Mouse (Mus musculus) ZHBTc4 (cell line): ENCODE measurements around the gene Adgrl3.

Experiments used
- DNase-seq: peaks from one replicate; pipeline ENCODE4 v3.0.0-alpha.2; 2011; ENCODE audit warnings: low read depth, low spot score

The Adgrl3 gene

GRCm38 (mm10) chr5:81076377-81076776 is 56.4 kb downstream of the Adgrl3 start:
- DNase-seq: no peak

GRCm38 (mm10) chr5:81077031-81077430 is 57.1 kb downstream of the Adgrl3 start:
- no peak for DNase-seq

GRCm38 (mm10) chr5:81077990-81078389 is 58.1 kb downstream of the Adgrl3 start:
- no peak for DNase-seq

DNA sequence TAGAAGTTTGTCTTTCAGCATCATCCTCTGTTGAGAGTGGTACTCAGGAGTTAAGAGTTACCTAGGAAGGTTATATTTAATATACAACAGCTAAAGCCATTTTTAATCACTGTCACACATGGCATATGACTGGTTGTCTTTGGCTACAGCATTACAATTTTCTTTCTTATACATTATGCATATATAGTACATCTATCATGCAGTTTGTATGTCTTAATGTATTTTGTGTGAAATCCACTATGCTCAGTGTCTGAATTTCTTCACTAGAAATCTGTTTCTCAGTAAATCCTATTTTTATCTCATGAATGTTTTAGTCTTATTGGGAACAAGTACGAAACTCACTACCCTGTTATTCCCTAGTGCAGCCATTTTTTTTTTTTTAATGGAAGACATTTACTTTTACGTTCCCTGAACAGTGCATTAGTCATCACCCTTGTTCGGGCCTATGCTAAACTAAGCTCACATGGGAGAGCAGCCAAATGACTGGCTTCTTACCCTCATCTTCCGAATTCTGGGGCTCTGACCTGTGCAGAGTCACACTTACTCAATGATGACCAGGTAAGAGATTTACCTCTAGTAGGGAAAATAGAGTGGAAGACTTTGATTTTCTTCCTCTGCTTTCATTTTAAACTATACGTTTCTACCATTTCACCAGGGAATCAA is 63.9 kb downstream of the Adgrl3 start:
- no peak for DNase-seq

DNA sequence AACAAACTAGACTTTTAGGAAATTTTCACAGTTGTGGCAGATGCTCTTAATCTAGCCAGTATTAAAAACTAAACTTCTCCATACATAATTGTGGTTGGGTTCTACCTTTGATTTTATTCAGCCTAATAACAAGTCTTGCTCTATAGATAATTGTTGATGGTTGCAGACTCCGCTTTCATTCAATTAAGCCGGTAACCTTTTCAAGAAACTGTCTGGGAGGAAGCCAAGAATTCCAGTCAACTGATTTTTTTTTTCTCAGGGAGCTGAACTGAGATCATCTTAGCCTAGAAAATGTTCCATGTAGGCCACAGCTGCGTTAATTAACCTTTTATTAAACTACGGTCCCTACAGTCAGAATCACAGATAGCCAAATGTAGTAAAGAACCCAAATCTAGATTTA is 65.2 kb downstream of the Adgrl3 start:
- no peak for DNase-seq

DNA sequence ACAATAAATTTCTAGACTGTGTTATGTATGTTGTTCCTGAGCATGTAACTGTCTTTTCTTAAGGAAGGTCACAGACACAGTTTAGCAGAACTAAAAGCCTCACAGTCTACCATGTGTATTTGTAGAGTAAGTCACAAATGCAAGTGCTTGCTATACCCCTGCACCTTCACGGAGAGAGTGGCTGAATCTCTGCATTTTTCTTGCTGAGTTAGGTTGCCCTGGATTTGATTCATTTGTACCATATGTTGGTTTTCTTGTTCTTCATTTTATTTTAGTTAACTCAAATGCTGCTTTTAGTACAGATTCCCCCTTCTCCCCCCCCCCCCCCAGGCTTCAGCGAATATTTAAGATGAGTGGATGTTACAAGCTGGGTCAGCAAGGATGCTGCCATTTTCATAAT is 68.7 kb downstream of the Adgrl3 start:
- DNase-seq: no peak

GRCm38 (mm10) chr5:81094618-81095017 is 74.7 kb downstream of the Adgrl3 start:
- DNase-seq: no peak

GRCm38 (mm10) chr5:81097131-81097530 is 77.2 kb downstream of the Adgrl3 start:
- DNase-seq: no peak

GRCm38 (mm10) chr5:81107431-81107830 is 87.5 kb downstream of the Adgrl3 start:
- DNase-seq: no peak

GRCm38 (mm10) chr5:81124483-81124882 is 104.5 kb downstream of the Adgrl3 start:
- no peak for DNase-seq

GRCm38 (mm10) chr5:81127639-81128038 is 107.7 kb downstream of the Adgrl3 start:
- no peak for DNase-seq

GRCm38 (mm10) chr5:81136394-81136793 is 116.5 kb downstream of the Adgrl3 start:
- DNase-seq: no peak

- DNase-seq: no peak
Observed at GRCm38 (mm10) chr5:81155791-81156190, 135.9 kb downstream of the Adgrl3 start.

DNA sequence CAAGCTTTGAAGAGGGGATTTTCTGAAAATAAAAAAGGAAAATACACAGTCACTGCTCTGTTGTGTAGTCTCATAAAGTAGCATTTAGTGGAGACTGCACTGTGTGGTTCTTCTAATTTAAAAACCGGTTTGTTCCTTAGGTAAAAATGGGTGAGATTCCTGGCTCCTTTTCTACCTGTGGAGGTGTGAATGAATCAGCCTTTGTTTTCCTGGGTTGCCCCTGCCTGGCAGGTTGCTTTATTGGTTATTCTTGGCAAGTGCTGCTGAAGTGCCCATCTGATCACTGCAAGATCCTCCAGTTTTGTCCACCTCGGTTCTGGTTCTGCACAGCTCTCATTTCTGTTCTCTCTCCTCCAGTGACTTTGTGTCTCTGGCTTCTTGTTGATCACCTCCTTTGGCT is 136.3 kb downstream of the Adgrl3 start:
- DNase-seq: no peak

DNA sequence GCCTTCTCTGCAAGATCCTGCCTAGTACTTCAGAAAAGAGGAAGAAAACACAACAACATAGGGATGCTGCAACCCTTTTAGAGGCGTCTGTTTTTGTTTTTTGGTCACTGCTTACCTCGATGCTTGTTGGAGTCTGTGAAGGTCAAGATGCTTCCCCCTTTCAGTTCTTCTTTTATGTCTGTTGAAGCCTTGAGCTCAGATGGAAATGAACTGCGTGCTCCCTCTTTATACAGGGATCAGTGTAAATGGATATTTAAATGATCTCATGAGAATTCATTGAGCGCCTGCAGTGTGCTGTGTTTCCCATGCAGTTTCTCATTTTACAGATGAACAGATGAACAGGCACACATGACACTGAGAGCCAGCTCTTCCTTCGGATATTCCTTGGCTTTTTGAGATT is 136.9 kb downstream of the Adgrl3 start:
- DNase-seq: no peak

DNA sequence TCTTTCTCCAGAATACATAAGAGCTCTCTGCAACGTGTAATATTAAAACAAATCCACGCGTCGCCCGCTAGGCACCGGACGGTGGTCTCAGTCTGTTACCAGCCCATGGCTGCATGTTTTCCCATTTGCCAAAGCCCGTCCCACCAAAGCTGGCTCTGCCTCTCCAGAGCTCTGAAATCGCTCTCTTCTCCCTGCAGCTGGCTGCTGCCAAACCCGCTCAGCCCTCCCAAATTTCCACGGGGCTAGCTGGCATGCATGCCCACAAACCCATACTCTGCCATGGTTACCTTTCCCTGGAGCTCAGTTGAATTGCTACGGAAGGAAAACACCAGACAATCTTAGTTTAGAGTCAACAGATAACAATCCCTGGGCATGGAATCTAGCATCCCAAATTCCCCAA is 139.1 kb downstream of the Adgrl3 start:
- DNase-seq: no peak

GRCm38 (mm10) chr5:81160431-81160830 is 140.5 kb downstream of the Adgrl3 start:
- DNase-seq: no peak

DNA sequence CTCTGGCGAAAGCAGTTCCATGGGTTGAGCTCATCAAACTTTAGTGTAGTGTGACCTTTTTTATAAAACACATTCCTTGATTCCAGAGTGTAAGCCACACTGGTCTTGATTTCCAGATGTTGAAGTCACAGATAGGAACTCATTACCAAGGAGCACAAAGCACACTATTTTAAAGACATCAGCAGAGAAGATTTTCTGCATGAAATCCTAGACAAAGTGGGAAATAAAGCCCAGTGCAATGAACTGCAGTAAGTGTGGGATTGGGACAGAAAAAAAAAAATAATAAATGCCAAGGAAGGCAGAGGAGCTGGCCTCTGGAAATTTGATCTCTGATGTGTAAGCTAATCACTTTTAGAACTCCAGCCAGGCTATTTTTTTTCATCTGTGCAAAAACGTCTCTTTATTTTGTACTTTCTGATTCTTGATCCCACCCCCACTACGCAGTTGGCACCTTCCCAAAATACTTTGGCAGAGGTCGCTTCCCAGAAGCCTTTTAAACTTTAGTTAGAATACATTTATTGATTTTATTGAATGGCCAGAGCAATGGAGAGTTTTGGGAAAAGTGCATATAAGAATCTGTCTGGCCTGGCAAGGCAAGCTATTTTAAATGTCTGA is 169.0 kb downstream of the Adgrl3 start:
- no peak for DNase-seq

DNA sequence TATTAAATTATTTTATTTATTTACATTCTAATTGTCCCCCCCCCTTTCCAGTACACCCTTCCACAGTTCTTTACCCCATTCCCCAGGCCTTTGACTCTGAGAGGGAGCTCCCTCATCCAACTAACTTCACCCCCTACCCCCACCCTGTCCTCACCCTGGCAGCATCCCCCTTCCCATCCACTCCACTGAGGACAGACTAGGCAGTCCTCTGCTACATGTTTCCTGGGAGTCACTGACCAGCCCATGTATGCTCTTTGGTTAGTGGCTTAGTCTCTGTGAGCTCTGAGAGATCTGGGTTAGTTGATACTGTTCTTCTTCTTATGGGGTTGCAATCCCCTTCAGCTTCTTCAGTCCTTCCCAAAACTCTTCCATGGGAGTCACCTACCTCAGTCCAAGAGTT is 180.4 kb downstream of the Adgrl3 start:
- no peak for DNase-seq

- no peak for DNase-seq
Observed at GRCm38 (mm10) chr5:81201885-81202284, 181.9 kb downstream of the Adgrl3 start.

DNA sequence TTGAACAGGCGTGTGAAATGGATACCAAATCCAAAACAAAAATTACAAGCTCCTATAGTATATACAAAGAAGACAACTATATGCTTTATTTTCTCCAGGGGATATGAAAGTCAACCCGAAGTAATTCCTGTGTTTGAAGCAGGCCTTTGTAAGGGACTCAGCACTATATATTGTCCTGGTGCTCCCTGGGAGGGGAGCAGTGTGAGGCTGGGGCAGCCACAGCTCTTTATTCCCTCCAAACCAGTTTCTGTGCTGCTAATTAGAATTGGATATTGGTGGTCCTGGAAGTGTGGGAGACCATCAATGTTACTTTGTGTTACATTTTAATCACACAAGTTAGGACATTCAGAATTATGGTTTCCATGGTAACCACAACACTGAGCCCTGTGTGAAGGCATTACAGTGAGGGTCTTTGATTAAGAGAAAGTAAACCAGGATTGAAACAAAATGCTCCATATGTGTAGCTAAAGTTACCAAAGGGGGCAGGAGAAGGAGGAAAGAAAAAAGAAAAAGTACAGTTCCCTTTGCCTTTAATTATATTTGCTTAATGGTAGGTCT is 198.6 kb downstream of the Adgrl3 start:
- DNase-seq: no peak

DNA sequence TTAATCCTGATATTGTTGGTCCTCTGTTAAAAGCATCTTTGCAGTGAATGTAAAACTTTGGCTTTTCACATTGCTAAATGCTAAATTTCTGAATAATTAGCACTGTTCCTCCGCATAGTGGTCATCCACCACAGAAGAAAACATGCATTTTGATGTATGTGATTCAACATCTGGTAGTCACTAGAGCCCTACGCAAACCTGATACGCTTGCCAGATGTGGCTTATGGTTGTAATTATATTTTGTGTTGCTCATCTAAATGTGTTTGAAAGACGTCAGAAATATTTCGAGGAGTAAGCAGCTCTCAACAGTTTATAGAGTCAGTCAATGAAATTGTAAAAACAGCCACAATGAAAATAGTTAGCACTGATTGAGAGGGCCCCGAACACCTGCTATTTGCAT is 204.5 kb downstream of the Adgrl3 start:
- no peak for DNase-seq

DNA sequence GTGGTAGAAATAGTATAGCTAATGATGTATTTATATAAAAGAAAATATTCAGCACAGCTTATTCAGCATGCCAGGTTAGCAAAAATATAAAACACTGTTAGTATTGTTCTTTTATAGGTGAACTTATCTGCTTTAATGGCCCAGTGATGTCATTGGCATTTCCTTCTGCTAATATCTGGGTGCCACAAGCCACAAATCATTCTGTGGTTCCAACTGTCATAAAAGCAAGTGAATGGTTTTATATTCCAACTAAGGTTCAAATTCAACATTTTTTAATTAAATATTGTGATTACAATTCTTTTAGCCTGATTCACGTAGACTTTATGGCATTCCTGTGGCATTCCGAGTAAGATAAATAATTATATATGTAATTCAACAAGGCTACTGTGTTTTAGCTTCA is 205.5 kb downstream of the Adgrl3 start:
- DNase-seq: no peak
